Mouse (Mus musculus) embryonic facial prominence, embryonic 14.5 days (tissue): ENCODE data around the gene Nipal3. TPM values are rescaled to one million over a fixed set of nuclear protein-coding genes. Genes with fewer than 3 reads are reported as not detected.

Experiments used
- ATAC-seq: fragments of 200-750 bp; cut with Nextera tagmentation; 2 replicates; pipeline ENCODE4 v1.8.0; 2017; ENCODE audit warnings: low read depth, moderate number of reproducible peaks, moderate TSS enrichment
- DNase-seq: peaks from one replicate; pipeline ENCODE4 v3.0.0-alpha.2; 2015; ENCODE audit warnings: low spot score
- H3K27ac ChIP-seq: fragments of 300-500 bp; sonication (generic); replicated peaks from 2 replicates; pipeline ENCODE4 v1.5.1; 2014; ENCODE audit warnings: low read depth, mild to moderate bottlenecking, low read length, moderate library complexity
- H3K27me3 ChIP-seq: fragments of 300-500 bp; sonication (generic); replicated peaks from 2 replicates; pipeline ENCODE4 v1.6.1; 2014; ENCODE audit warnings: low read length; ENCODE audit not compliant: control insufficient read depth, insufficient read depth
- H3K36me3 ChIP-seq: fragments of 300-500 bp; sonication (generic); 2 replicates; pipeline ENCODE4 v1.6.1; 2014; ENCODE audit warnings: low read length, mixed read lengths; ENCODE audit not compliant: control insufficient read depth, insufficient read depth
- H3K4me1 ChIP-seq: fragments of 300-500 bp; sonication (generic); 2 replicates; pipeline ENCODE4 v1.6.1; 2014; ENCODE audit warnings: antibody characterized with exemption, low read length; ENCODE audit not compliant: control insufficient read depth, insufficient read depth
- H3K4me2 ChIP-seq: fragments of 300-500 bp; sonication (generic); 2 replicates; pipeline ENCODE4 v1.6.1; 2014; ENCODE audit warnings: low read depth, mild to moderate bottlenecking, low read length, moderate library complexity, mixed read lengths
- H3K4me3 ChIP-seq: fragments of 300-500 bp; sonication (generic); 2 replicates; pipeline ENCODE4 v1.5.1; 2014; ENCODE audit warnings: low read depth, mild to moderate bottlenecking, low read length
- H3K9ac ChIP-seq: fragments of 300-500 bp; sonication (generic); 2 replicates; pipeline ENCODE4 v1.6.1; 2014; ENCODE audit warnings: low read depth, mild to moderate bottlenecking, low read length, moderate library complexity, mixed read lengths
- H3K9me3 ChIP-seq: fragments of 300-500 bp; sonication (generic); 2 replicates; pipeline ENCODE4 v1.6.1; 2016; ENCODE audit warnings: low read length; ENCODE audit not compliant: control insufficient read depth
- WGBS: fragments of 180-500 bp; shearing (Covaris S2); extraction: QIAGEN DNeasy Blood & Tissue Kit; methylation state at CpG from one replicate; pipeline ENCODE4 v1.1.7; 2014; 5-methylcytosine and 5-hydroxymethylcytosine counted together
- polyA plus RNA-seq: library from polyadenylated mRNA; unstranded; fragments of >200 nt; fragmentation: Nextera tagmentation; extraction: Ambion mirVana; gene quantifications from 2 replicates; pipeline ENCODE4 v1.2.1, GENCODE M21; 2014

Gene Nipal3
- polyA plus RNA-seq = 2.9 and 3.0 TPM in 2 replicates

- Histone ChIP-seq H3K9me3 (no peaks in the 10 kb centered on the region), H3K4me3 (peak within 1 kb of the TSS; percentile 72), H3K27me3 (no peaks in the 10 kb centered on the region), H3K27ac (no peak within 1 kb of the TSS; the same call in 1 of the 2 replicates), H3K36me3 (0 out of 2 replicates have a peak, but pooled peaks cover 5% of the 10 kb centered on the region), H3K4me2 (peak within 1 kb of the TSS; percentile 90), H3K4me1 (no peaks in the 10 kb centered on the region), H3K9ac (peak within 1 kb of the TSS; percentile 60)
- WGBS = under 1% methylated on average over 39 of the region's 53 CpGs
- ATAC-seq (peak; percentile 99), DNase-seq (peak; percentile 98)
These were observed at the start of gene Nipal3, which contains the start of gene Stpg1 for GRCm38 (mm10) chr4:135494521-135495396. Nipal3 (minus strand) TSS chr4:135495038. Stpg1 (plus strand) TSS chr4:135494790.

DNA sequence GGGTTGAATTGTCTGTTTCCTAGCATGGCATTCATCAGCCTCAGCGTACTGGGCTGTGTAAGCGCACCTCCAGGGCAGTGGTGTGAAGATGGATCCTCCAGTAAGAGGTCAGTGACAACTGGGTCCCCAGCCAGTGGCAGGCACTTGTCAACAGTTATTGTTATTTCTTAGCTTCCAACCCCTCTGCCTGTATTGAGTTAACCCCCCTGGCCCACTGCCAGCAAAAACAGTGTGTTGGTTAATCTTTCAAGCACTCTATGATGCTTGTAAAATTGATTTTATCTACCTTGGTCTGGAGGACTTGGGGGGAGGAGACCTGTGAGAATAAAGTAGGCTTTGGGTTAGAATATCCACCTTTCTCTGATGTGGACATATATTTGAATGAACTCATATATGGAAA lies 49.4 kb upstream of the Nipal3 start:
- Histone ChIP-seq H3K27ac (no peak overlapping the region), H3K4me1 (peaks cover 39% of the 10 kb centered on the region), H3K9ac (no peak overlapping the region), H3K9me3 (no peaks in the 10 kb centered on the region), H3K27me3 (no peaks in the 10 kb centered on the region), H3K4me3 (no peak overlapping the region), H3K36me3 (no peaks in the 10 kb centered on the region), H3K4me2 (no peak overlapping the region)
- no peak for ATAC-seq
- 40% methylated on average over 2 of the region's 2 CpGs for WGBS
- peak; percentile 57 for DNase-seq

DNA sequence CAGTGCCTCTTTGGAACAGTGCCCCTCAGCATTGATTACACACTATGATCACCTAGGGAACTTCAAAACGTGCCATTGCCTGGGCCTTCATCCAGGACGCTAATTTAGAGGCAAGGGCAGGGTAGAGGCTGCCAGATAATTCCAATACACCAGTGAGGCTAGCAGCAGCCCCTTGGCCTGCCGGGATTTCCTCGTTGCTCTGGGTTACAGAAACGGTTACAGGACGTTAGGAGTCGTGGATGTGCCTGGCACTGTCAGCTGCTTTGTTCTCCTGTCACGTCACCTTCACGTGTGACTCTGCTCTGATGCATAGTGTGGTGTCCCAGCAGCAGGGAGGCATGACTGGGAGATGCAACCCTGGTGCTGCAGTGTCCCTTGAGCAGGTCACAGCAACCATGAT lies 45.2 kb upstream of the Nipal3 start:
- 68% methylated on average over 9 of the region's 9 CpGs for WGBS
- Histone ChIP-seq H3K36me3 (no peaks in the 10 kb centered on the region), H3K9me3 (no peaks in the 10 kb centered on the region), H3K9ac (no peak overlapping the region), H3K27ac (no peak overlapping the region), H3K4me3 (no peak overlapping the region), H3K4me2 (no peak overlapping the region), H3K4me1 (peaks cover 12% of the 10 kb centered on the region), H3K27me3 (no peaks in the 10 kb centered on the region)
- ATAC-seq = no peak
- DNase-seq = no peak

GRCm38 (mm10) chr4:135539056-135539455 lies 44.2 kb upstream of the Nipal3 start:
- H3K9ac ChIP-seq = no peak overlapping the region
- ATAC-seq = no peak
- no peak overlapping the region for H3K4me3 ChIP-seq
- no peak overlapping the region for H3K27ac ChIP-seq
- no peak overlapping the region for H3K4me2 ChIP-seq
- no peaks in the 10 kb centered on the region for H3K9me3 ChIP-seq
- WGBS = 78% methylated on average over 12 of the region's 12 CpGs
- no peaks in the 10 kb centered on the region for H3K36me3 ChIP-seq
- DNase-seq = no peak
- peaks cover 2% of the 10 kb centered on the region; the same call in 1 of the 2 replicates for H3K4me1 ChIP-seq
- H3K27me3 ChIP-seq = no peaks in the 10 kb centered on the region

DNA sequence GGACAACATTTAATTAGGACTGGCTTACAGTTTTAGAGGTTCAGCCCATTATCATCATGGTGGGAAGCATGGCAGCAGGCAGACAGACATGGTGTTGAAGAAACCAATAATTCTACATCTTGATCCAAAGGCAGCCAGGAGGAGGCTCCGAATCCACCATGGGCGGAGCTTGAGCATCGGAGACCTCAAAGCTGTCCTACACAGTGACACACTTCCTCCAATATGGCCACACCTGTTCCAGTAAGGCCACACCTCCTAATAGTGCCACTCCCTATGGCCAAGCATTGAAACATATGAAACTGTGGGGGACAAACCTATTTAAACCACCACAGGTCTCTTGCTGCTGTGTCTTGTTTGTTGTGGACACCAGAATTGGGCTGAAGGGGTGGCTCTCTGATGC lies 40.2 kb upstream of the Nipal3 start:
- no peaks in the 10 kb centered on the region for H3K27me3 ChIP-seq
- H3K27ac ChIP-seq = no peak overlapping the region
- no peaks in the 10 kb centered on the region for H3K36me3 ChIP-seq
- no peak for DNase-seq
- peaks cover 6% of the 10 kb centered on the region; the same call in 1 of the 2 replicates for H3K9me3 ChIP-seq
- ATAC-seq = no peak
- H3K9ac ChIP-seq = no peak overlapping the region
- WGBS = 86% methylated on average over 3 of the region's 3 CpGs
- H3K4me1 ChIP-seq = no peaks in the 10 kb centered on the region
- no peak overlapping the region for H3K4me3 ChIP-seq
- no peak overlapping the region for H3K4me2 ChIP-seq

GRCm38 (mm10) chr4:135533001-135533400 lies 38.2 kb upstream of the Nipal3 start:
- DNase-seq (no peak), ATAC-seq (no peak)
- Histone ChIP-seq H3K36me3 (no peaks in the 10 kb centered on the region), H3K27ac (no peak overlapping the region), H3K4me3 (no peak overlapping the region), H3K9me3 (peaks cover 7% of the 10 kb centered on the region; the same call in 1 of the 2 replicates), H3K27me3 (no peaks in the 10 kb centered on the region), H3K9ac (no peak overlapping the region), H3K4me1 (no peaks in the 10 kb centered on the region), H3K4me2 (no peak overlapping the region)
- WGBS = 61% methylated on average over 6 of the region's 6 CpGs

DNA sequence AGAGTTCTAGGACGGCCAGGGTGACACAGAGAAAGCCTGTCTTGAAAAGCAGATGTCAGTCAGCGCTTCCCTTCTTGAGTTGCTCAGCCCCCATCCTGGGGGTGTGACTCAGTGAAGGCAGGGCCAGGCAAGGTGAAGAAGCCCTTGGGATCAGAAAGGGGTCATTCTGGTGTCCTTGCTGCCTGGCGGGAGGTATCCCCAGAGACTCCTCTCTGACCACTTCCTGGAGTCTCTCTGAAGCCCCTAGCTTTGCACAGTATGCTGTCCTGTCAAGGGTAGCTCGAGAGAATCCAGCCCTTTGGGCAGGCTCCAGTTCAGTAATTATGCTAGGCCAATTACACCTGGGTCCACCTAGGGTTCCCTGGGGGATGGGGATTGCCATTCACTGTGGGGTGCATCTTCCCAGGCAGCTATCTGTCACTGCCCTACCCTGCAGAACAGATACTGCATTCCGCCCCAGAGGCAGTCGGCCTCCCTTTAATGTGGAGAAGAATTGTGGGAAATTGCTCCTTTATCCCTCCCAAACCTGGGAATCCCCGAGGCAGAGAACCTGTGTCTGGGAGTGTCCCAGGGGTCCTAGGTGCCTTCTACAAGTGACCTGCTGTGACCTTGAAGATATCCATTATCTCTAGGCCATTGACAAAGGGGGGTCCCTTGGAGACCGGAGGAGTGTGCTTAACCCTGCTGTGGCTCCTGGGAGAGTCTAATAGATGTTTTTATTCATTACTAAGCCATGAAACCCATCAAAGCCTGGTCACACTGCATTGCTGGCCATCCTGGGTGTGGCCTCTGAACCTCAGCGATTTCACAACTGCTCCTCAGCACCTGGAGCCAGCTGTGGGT lies 37.2 kb upstream of the Nipal3 start:
- 40% methylated on average over 9 of the region's 9 CpGs for WGBS

GRCm38 (mm10) chr4:135531236-135531635 lies 36.4 kb upstream of the Nipal3 start:
- peak; percentile 38 for DNase-seq
- Histone ChIP-seq H3K9ac (no peak overlapping the region), H3K4me3 (no peak overlapping the region), H3K36me3 (no peaks in the 10 kb centered on the region), H3K4me2 (no peak overlapping the region), H3K9me3 (peaks cover 7% of the 10 kb centered on the region; the same call in 1 of the 2 replicates), H3K27me3 (no peaks in the 10 kb centered on the region), H3K27ac (no peak overlapping the region), H3K4me1 (0 out of 2 replicates have a peak, but pooled peaks cover 4% of the 10 kb centered on the region)
- no peak for ATAC-seq
- WGBS = 72% methylated on average over 9 of the region's 9 CpGs

More for the DNA sequence above, 37.2 kb upstream of the Nipal3 start:
- Histone ChIP-seq H3K4me3 (no peak overlapping the region), H3K36me3 (no peaks in the 10 kb centered on the region), H3K4me2 (no peak overlapping the region), H3K9ac (no peak overlapping the region), H3K27ac (no peak overlapping the region), H3K4me1 (no peaks in the 10 kb centered on the region), H3K27me3 (no peaks in the 10 kb centered on the region), H3K9me3 (peaks cover 7% of the 10 kb centered on the region; the same call in 1 of the 2 replicates)
- no peak for ATAC-seq
- DNase-seq = no peak
